Mouse (Mus musculus): Measurements from ENCODE around the gene Glis2. TPM values are rescaled to one million over a fixed set of nuclear protein-coding genes. Genes with fewer than 3 reads are reported as not detected.

The Glis2 gene
- polyA plus RNA-seq, 1 experiment from 2014 or later = 31.0 TPM

GRCm38 (mm10) chr16:4586531-4587123, 7.9 kb upstream of the Glis2 start:
- H3K4me3 ChIP-seq (ENCODE audit: low read depth, low read length) = peak overlapping the region; percentile 35
- H3K9ac ChIP-seq (ENCODE audit: low read length) = peak overlapping the region; percentile 47
- peak overlapping the region; percentile 84 for H3K27ac ChIP-seq (ENCODE audit: low read depth)
- DNase-seq (ENCODE audit: low spot score) (peak; percentile 95), ATAC-seq (replicated peaks; ENCODE audit: low FRiP score, low TSS enrichment, low read depth) (peak; percentile 99)
- peaks cover 10% of the 10 kb centered on the region for H3K36me3 ChIP-seq (ENCODE audit: control insufficient read depth, insufficient read depth, low read length)
- peak overlapping the region; percentile 58 for H3K4me2 ChIP-seq (ENCODE audit: low read length)
- no peaks in the 10 kb centered on the region for H3K9me3 ChIP-seq (ENCODE audit: control insufficient read depth, low read length)
- H3K4me1 ChIP-seq (replicated peaks; ENCODE audit: control insufficient read depth, insufficient read depth, low read length) = peaks cover 20% of the 10 kb centered on the region; the same call in 1 of the 2 replicates
- WGBS = 2% methylated on average over 43 of the region's 43 CpGs
- no peaks in the 10 kb centered on the region for H3K27me3 ChIP-seq (replicated peaks; ENCODE audit: control insufficient read depth, insufficient read depth, low read length)

- H3K9ac ChIP-seq (ENCODE audit: low read length) = no peak overlapping the region; the same call in 1 of the 2 replicates
- peaks cover 28% of the 10 kb centered on the region for H3K4me1 ChIP-seq (replicated peaks; ENCODE audit: control insufficient read depth, insufficient read depth, low read length)
- H3K27me3 ChIP-seq (replicated peaks; ENCODE audit: control insufficient read depth, insufficient read depth, low read length) = no peaks in the 10 kb centered on the region
- DNase-seq (ENCODE audit: low spot score) (peak; percentile 63), ATAC-seq (replicated peaks; ENCODE audit: low FRiP score, low TSS enrichment, low read depth) (no peak)
- H3K4me2 ChIP-seq (ENCODE audit: low read length) = peak overlapping the region; percentile 58; the same call in 1 of the 2 replicates
- no peaks in the 10 kb centered on the region for H3K9me3 ChIP-seq (ENCODE audit: control insufficient read depth, low read length)
- no peak overlapping the region for H3K4me3 ChIP-seq (ENCODE audit: low read depth, low read length)
- 49% methylated on average over 5 of the region's 5 CpGs for WGBS
- peak overlapping the region; percentile 84 for H3K27ac ChIP-seq (ENCODE audit: low read depth)
- peaks cover 10% of the 10 kb centered on the region for H3K36me3 ChIP-seq (ENCODE audit: control insufficient read depth, insufficient read depth, low read length)
Measured at GRCm38 (mm10) chr16:4587516-4588210, 6.8 kb upstream of the Glis2 start.

- WGBS = 95% methylated on average over 9 of the region's 9 CpGs
- Histone ChIP-seq H3K27ac (ENCODE audit: low read depth) (no peak overlapping the region), H3K27me3 (replicated peaks; ENCODE audit: control insufficient read depth, insufficient read depth, low read length) (no peaks in the 10 kb centered on the region), H3K9me3 (ENCODE audit: control insufficient read depth, low read length) (no peaks in the 10 kb centered on the region), H3K9ac (ENCODE audit: low read length) (no peak overlapping the region), H3K4me2 (ENCODE audit: low read length) (no peak overlapping the region), H3K4me1 (replicated peaks; ENCODE audit: control insufficient read depth, insufficient read depth, low read length) (peaks cover 32% of the 10 kb centered on the region), H3K36me3 (ENCODE audit: control insufficient read depth, insufficient read depth, low read length) (peaks cover 10% of the 10 kb centered on the region), H3K4me3 (ENCODE audit: low read depth, low read length) (no peak overlapping the region)
- ATAC-seq (replicated peaks; ENCODE audit: low FRiP score, low TSS enrichment, low read depth) = no peak
- DNase-seq (ENCODE audit: low spot score) = no peak
Measured at GRCm38 (mm10) chr16:4590236-4590635, 4.3 kb upstream of the Glis2 start.

- no peaks in the 10 kb centered on the region for H3K9me3 ChIP-seq (ENCODE audit: control insufficient read depth, low read length)
- H3K4me1 ChIP-seq (replicated peaks; ENCODE audit: control insufficient read depth, insufficient read depth, low read length) = peaks cover 41% of the 10 kb centered on the region
- WGBS = 12% methylated on average over 32 of the region's 32 CpGs
Measured at GRCm38 (mm10) chr16:4592909-4593875, 1.3 kb upstream of the Glis2 start.

GRCm38 (mm10) chr16:4594814-4595526, 457 bp downstream of the Glis2 start:
- no peak for DNase-seq (ENCODE audit: low spot score)

More at GRCm38 (mm10) chr16:4592909-4593875, 1.3 kb upstream of the Glis2 start:
- peak overlapping the region; percentile 93 for H3K27ac ChIP-seq (ENCODE audit: low read depth)
- DNase-seq (ENCODE audit: low spot score) (peak; percentile 77), ATAC-seq (replicated peaks; ENCODE audit: low FRiP score, low TSS enrichment, low read depth) (no peak)
- no peaks in the 10 kb centered on the region for H3K27me3 ChIP-seq (replicated peaks; ENCODE audit: control insufficient read depth, insufficient read depth, low read length)
- peak overlapping the region; percentile 87 for H3K4me3 ChIP-seq (ENCODE audit: low read depth, low read length)
- peak overlapping the region; percentile 78 for H3K4me2 ChIP-seq (ENCODE audit: low read length)
- peak overlapping the region; percentile 90 for H3K9ac ChIP-seq (ENCODE audit: low read length)
- peaks cover 10% of the 10 kb centered on the region for H3K36me3 ChIP-seq (ENCODE audit: control insufficient read depth, insufficient read depth, low read length)

GRCm38 (mm10) chr16:4595527-4595963, 1.0 kb downstream of the Glis2 start:
- Histone ChIP-seq H3K9ac (ENCODE audit: low read length) (peak overlapping the region; percentile 90), H3K27ac (ENCODE audit: low read depth) (peak overlapping the region; percentile 93), H3K36me3 (ENCODE audit: control insufficient read depth, insufficient read depth, low read length) (peaks cover 6% of the 10 kb centered on the region), H3K27me3 (replicated peaks; ENCODE audit: control insufficient read depth, insufficient read depth, low read length) (no peaks in the 10 kb centered on the region), H3K9me3 (ENCODE audit: control insufficient read depth, low read length) (no peaks in the 10 kb centered on the region), H3K4me3 (ENCODE audit: low read depth, low read length) (peak overlapping the region; percentile 87), H3K4me1 (replicated peaks; ENCODE audit: control insufficient read depth, insufficient read depth, low read length) (peaks cover 63% of the 10 kb centered on the region), H3K4me2 (ENCODE audit: low read length) (peak overlapping the region; percentile 100)
- whole genome bisulfite sequencing = 2% methylated on average over 5 of the region's 5 CpGs
- DNase-seq (ENCODE audit: low spot score) (no peak), ATAC-seq (replicated peaks; ENCODE audit: low FRiP score, low TSS enrichment, low read depth) (peak; percentile 24)

More at GRCm38 (mm10) chr16:4594814-4595526, 457 bp downstream of the Glis2 start:
- WGBS = under 1% methylated on average over 32 of the region's 52 CpGs
- Histone ChIP-seq H3K27ac (ENCODE audit: low read depth) (peak overlapping the region; percentile 93), H3K4me2 (ENCODE audit: low read length) (peak overlapping the region; percentile 100), H3K27me3 (replicated peaks; ENCODE audit: control insufficient read depth, insufficient read depth, low read length) (no peaks in the 10 kb centered on the region), H3K9ac (ENCODE audit: low read length) (peak overlapping the region; percentile 90), H3K9me3 (ENCODE audit: control insufficient read depth, low read length) (no peaks in the 10 kb centered on the region), H3K4me3 (ENCODE audit: low read depth, low read length) (peak overlapping the region; percentile 87), H3K36me3 (ENCODE audit: control insufficient read depth, insufficient read depth, low read length) (peaks cover 10% of the 10 kb centered on the region), H3K4me1 (replicated peaks; ENCODE audit: control insufficient read depth, insufficient read depth, low read length) (peaks cover 58% of the 10 kb centered on the region)
- peak; percentile 13; the same call in 1 of the 2 replicates for ATAC-seq (replicated peaks; ENCODE audit: low FRiP score, low TSS enrichment, low read depth)

GRCm38 (mm10) chr16:4596141-4596728, 1.7 kb downstream of the Glis2 start:
- WGBS = 13% methylated on average over 3 of the region's 3 CpGs
- Histone ChIP-seq H3K36me3 (ENCODE audit: control insufficient read depth, insufficient read depth, low read length) (no peaks in the 10 kb centered on the region), H3K4me2 (ENCODE audit: low read length) (peak overlapping the region; percentile 100), H3K27ac (ENCODE audit: low read depth) (peak overlapping the region; percentile 93), H3K27me3 (replicated peaks; ENCODE audit: control insufficient read depth, insufficient read depth, low read length) (no peaks in the 10 kb centered on the region), H3K9me3 (ENCODE audit: control insufficient read depth, low read length) (no peaks in the 10 kb centered on the region), H3K9ac (ENCODE audit: low read length) (peak overlapping the region; percentile 90), H3K4me1 (replicated peaks; ENCODE audit: control insufficient read depth, insufficient read depth, low read length) (peaks cover 70% of the 10 kb centered on the region), H3K4me3 (ENCODE audit: low read depth, low read length) (peak overlapping the region; percentile 87)
- DNase-seq (ENCODE audit: low spot score) = no peak
- ATAC-seq (replicated peaks; ENCODE audit: low FRiP score, low TSS enrichment, low read depth) = no peak

Data from intestine, embryonic 14.5 days (tissue).